Mouse (Mus musculus) embryonic fibroblast, embryonic 13.5 days (primary cell): ENCODE data around the gene Herc2.

Source experiments
- CTCF ChIP-seq: IDR thresholded peaks from 2 replicates; pipeline ENCODE4 v1.5.1; 2011; ENCODE audit warnings: mild to moderate bottlenecking, control low read depth, low read length, moderate library complexity, borderline replicate concordance; ENCODE audit not compliant: insufficient read depth
- POLR2A ChIP-seq: IDR thresholded peaks from 2 replicates; pipeline ENCODE4 v1.6.1; 2011; ENCODE audit warnings: low read depth, mild to moderate bottlenecking, control low read depth, low read length, moderate library complexity

DNA sequence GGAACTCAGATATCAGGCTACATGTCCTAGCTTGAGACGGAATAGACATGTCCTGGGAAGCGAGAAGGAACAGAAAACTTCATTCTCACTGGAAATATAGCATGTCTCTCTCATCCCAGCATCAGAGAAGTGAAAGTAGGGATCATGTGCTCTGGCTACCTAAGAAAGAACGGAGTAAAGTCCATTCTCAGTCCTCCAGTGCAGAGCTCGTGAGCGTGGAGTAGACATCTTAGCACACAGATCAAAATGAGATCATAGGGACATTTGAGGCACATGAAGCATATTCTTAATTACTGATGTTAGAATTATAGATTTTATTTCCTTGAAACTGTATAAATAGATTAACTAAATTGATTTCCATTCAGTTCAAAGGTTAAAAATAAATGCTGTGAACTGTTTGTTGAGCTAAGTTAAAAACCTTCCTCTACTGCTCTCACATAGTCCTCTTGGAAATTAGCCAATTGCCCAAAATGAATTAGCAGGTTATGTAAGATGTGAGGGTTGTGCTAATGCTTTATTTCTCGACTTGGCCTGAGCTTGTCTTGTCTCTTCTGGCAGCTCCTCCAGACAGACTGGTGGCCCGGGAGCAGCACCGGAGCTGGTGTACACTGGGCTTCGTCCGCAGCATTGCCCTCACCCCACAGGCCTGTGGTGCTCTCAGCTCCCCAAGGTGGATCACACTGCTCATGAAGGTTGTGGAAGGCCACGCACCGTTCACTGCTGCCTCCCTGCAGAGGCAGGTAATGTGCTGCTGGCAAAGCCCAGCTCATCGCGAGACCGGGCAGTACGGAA lies 102.1 kb downstream of the Herc2 start:
- TF ChIP-seq CTCF, result no peak
- TF ChIP-seq POLR2A, result no peak
